Comparison of ENCODE assay signal across 8 mouse cellular contexts in the genomic region with DNA sequence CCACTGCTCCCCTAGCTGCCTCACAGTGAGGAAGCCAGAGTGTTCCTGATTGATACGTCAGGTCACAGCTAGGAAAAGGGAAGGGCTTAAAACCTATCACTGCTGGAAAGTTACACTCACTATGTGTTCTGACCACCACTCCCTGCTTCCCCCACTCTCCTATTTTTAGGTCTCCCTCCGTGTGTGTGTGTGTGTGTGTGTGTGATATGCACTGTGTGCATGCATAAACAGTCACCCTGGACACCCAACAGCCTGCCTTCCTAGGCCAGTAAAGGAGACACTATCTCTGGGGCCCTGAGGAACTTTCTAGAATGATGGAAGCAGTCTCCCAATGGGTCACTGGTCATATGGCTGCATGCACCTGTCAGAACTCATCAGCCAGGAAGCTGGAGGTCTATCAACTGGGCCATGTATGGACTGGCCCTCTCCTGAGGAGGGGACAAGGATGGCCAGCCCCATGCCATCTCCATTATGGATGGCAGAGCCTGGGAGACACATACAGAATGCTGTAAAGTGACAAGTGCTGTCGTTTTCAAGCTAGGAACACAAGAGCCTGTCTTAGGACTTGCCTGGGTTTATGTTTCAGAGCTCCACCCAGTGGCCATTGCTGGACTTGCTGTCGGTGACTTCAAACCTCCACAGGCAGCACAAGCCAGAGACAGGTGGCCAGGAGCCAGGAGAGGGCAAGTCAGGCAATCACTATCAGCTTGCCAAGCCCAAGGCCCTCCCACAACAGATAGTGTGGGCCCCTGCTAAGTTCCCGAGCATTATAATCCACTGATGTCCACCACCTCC. TPM values are rescaled to one million over a fixed set of nuclear protein-coding genes. Genes with fewer than 3 reads are reported as not detected.
DNase-seq lines count a peak whose midpoint lies in the region; ATAC-seq and TF ChIP-seq lines count a peak whose summit lies in the region.

No protein-coding gene starts in this region.

- H3K9ac ChIP-seq in intestine, embryonic 16.5 days (ENCODE audit: low read depth, low read length): no peak overlapping the region

- H3K4me1 ChIP-seq in cortical plate, adult 2 months (ENCODE audit: control insufficient read depth, insufficient read depth, low read length): peaks cover 21% of the 10 kb centered on the region
- H3K4me1 ChIP-seq in intestine, embryonic 16.5 days (ENCODE audit: control insufficient read depth, insufficient read depth, low read length): peaks cover 6% of the 10 kb centered on the region

- H3K27me3 ChIP-seq in intestine, embryonic 16.5 days (replicated peaks; ENCODE audit: control insufficient read depth, insufficient read depth, low read length): no peaks in the 10 kb centered on the region

- H3K9me3 ChIP-seq in intestine, embryonic 16.5 days (ENCODE audit: control insufficient read depth, low read length): no peaks in the 10 kb centered on the region

- 41% methylated on average over 5 of the region's 5 CpGs for WGBS in intestine, embryonic 16.5 days

- no peak overlapping the region for H3K27ac ChIP-seq in cortical plate, adult 2 months (ENCODE audit: insufficient read depth, low read length)
- no peak overlapping the region for H3K27ac ChIP-seq in intestine, embryonic 16.5 days (ENCODE audit: low read length)

- H3K4me3 ChIP-seq in cortical plate, adult 2 months (ENCODE audit: insufficient read depth, low read length): no peak overlapping the region
- no peak overlapping the region for H3K4me3 ChIP-seq in intestine, embryonic 16.5 days (ENCODE audit: low read length)

- no peaks in the 10 kb centered on the region for H3K36me3 ChIP-seq in intestine, embryonic 16.5 days (ENCODE audit: control insufficient read depth, insufficient read depth, low read length)

- intact Hi-C loops in gastrocnemius, postnatal 36 days (cut with DNase I): loop anchor here (2.0 kb wide), 1 partner anchor 33 kb away; no protein-coding TSS in a partner anchor
- intact Hi-C loops in left cerebral cortex, postnatal 25 days (cut with DNase I): loop anchor here (1.0 kb wide), 1 partner anchor 34 kb away; no protein-coding TSS in a partner anchor

- ATAC-seq in intestine, embryonic 16.5 days: peak; percentile 77

- peak; percentile 88 for TF ChIP-seq CTCF in cortical plate, adult 2 months (IDR thresholded peaks at IDR 0.05; ENCODE audit: extremely low read depth, insufficient read depth, low read length)

- H3K4me2 ChIP-seq in intestine, embryonic 16.5 days (ENCODE audit: low read depth, low read length): no peak overlapping the region

- DNase-seq in adipocyte (ENCODE audit: low spot score): peak; percentile 99
- DNase-seq in gastrocnemius, postnatal 36 days: peak; percentile 94
- DNase-seq in left cerebral cortex, postnatal 25 days (ENCODE audit: low spot score in 2 of 2): peak; percentile 90 to 97
- peak; percentile 87 for DNase-seq in mesoderm, embryonic 11.5 days (ENCODE audit: low read depth, low spot score)
- DNase-seq in right cerebral cortex, postnatal 36 days (ENCODE audit: low spot score in 2 of 2): peak; percentile 87 to 89
- DNase-seq in urinary bladder, postnatal 4 days (ENCODE audit: low spot score in 2 of 2): peak; percentile 85 to 92

- TF ChIP-seq POLR2A in cortical plate, adult 2 months (IDR thresholded peaks at IDR 0.05; ENCODE audit: extremely low read depth, insufficient read depth, low read length): no peak

RNA-seq across cellular contexts. Expression of gene C130050O18Rik, which starts 6.9 kb away (rescaled TPM):
- 0.44 TPM in 2 replicates for polyA plus RNA-seq in cortical plate, adult 2 months (2012; rRNA removed)
- total RNA-seq in gastrocnemius, postnatal 36 days (2021): under 1 TPM; 0.13 to 0.35 TPM
- polyA plus RNA-seq in intestine, embryonic 16.5 days (2015; fragmentation: Nextera tagmentation; extraction: Ambion mirVana): 0.87 and 1.0 TPM in 2 replicates
- under 1 TPM; 0.30 to 0.34 TPM for total RNA-seq in left cerebral cortex, postnatal 25 days (2021)

RNA-seq across cellular contexts. Expression of gene Gpr146, which starts 20.7 kb away (rescaled TPM):
- 15.3 and 16.3 TPM in 2 replicates for polyA plus RNA-seq in cortical plate, adult 2 months (2012; rRNA removed)
- total RNA-seq in gastrocnemius, postnatal 36 days (2021): 10 to 100 TPM; 25.3 to 30.4 TPM
- polyA plus RNA-seq in intestine, embryonic 16.5 days (2015; fragmentation: Nextera tagmentation; extraction: Ambion mirVana): 2.3 and 2.5 TPM in 2 replicates
- total RNA-seq in left cerebral cortex, postnatal 25 days (2021): 10 to 100 TPM; 12.0 to 13.5 TPM

RNA-seq across cellular contexts. Expression of gene Gper1, which starts 24.8 kb away (rescaled TPM):
- polyA plus RNA-seq in cortical plate, adult 2 months (2012; rRNA removed): 4.7 and 4.8 TPM in 2 replicates
- 1 to 10 TPM; 1.1 to 1.2 TPM for total RNA-seq in gastrocnemius, postnatal 36 days (2021)
- polyA plus RNA-seq in intestine, embryonic 16.5 days (2015; fragmentation: Nextera tagmentation; extraction: Ambion mirVana): 1.1 and 1.5 TPM in 2 replicates
- total RNA-seq in left cerebral cortex, postnatal 25 days (2021): 1 to 10 TPM; 3.0 to 3.3 TPM

RNA-seq across cellular contexts. Expression of gene Cyp2w1, which starts 45.7 kb away (rescaled TPM):
- not detected in 2 replicates for polyA plus RNA-seq in cortical plate, adult 2 months (2012; rRNA removed)
- total RNA-seq in gastrocnemius, postnatal 36 days (2021): not detected
- 33.9 and 44.0 TPM in 2 replicates for polyA plus RNA-seq in intestine, embryonic 16.5 days (2015; fragmentation: Nextera tagmentation; extraction: Ambion mirVana)
- not detected for total RNA-seq in left cerebral cortex, postnatal 25 days (2021)

RNA-seq across cellular contexts. Expression of gene Cox19, which starts 46.9 kb away (rescaled TPM):
- polyA plus RNA-seq in cortical plate, adult 2 months (2012; rRNA removed): 90.2 and 92.7 TPM in 2 replicates
- total RNA-seq in gastrocnemius, postnatal 36 days (2021): 10 to 100 TPM; 52.8 to 68.3 TPM
- 183 and 195 TPM in 2 replicates for polyA plus RNA-seq in intestine, embryonic 16.5 days (2015; fragmentation: Nextera tagmentation; extraction: Ambion mirVana)
- total RNA-seq in left cerebral cortex, postnatal 25 days (2021): 10 to 100 TPM; 65.6 to 70.7 TPM
